Mouse (Mus musculus) forebrain, embryonic 16.5 days (tissue): ENCODE measurements around the gene Cd164. TPM values are rescaled to one million over a fixed set of nuclear protein-coding genes. Genes with fewer than 3 reads are reported as not detected.
A peak's percentile ranks its signal among the peaks of the same experiment; 100 is the strongest.
"Not testable (repeated sequence)": the region's sequence is repeated elsewhere in the genome, so short reads cannot be mapped to it uniquely, and the experiment has no call there.

Experiments used
- ATAC-seq: fragments of 200-750 bp; cut with Nextera tagmentation; 2 replicates; pipeline ENCODE4 v1.8.0; 2017; ENCODE audit warnings: mild to moderate bottlenecking, moderate library complexity
- H3K27ac ChIP-seq: fragments of 300-500 bp; sonication (generic); 2 replicates; pipeline ENCODE4 v1.5.1; 2014; ENCODE audit warnings: low read length, control low read depth
- H3K27me3 ChIP-seq: fragments of 300-500 bp; sonication (generic); replicated peaks from 2 replicates; pipeline ENCODE4 v1.6.1; 2014; ENCODE audit warnings: low read length; ENCODE audit not compliant: control insufficient read depth, insufficient read depth
- H3K36me3 ChIP-seq: fragments of 300-500 bp; sonication (generic); 2 replicates; pipeline ENCODE4 v1.6.1; 2014; ENCODE audit not compliant: control insufficient read depth, insufficient read depth
- H3K4me1 ChIP-seq: fragments of 300-500 bp; sonication (generic); replicated peaks from 2 replicates; pipeline ENCODE4 v1.6.1; 2014; ENCODE audit warnings: low read length; ENCODE audit not compliant: control insufficient read depth, insufficient read depth
- H3K4me2 ChIP-seq: fragments of 300-500 bp; sonication (generic); 2 replicates; pipeline ENCODE4 v1.6.1; 2014; ENCODE audit warnings: mild to moderate bottlenecking, low read length, control low read depth
- H3K4me3 ChIP-seq: fragments of 300-500 bp; sonication (generic); replicated peaks from 2 replicates; pipeline ENCODE4 v1.5.1; 2014; ENCODE audit warnings: mild to moderate bottlenecking, low read length, control low read depth
- H3K9ac ChIP-seq: fragments of 300-500 bp; sonication (generic); replicated peaks from 2 replicates; pipeline ENCODE4 v1.6.1; 2014; ENCODE audit warnings: low read depth, low read length, control low read depth
- H3K9me3 ChIP-seq: fragments of 300-500 bp; sonication (generic); 2 replicates; pipeline ENCODE4 v1.6.1; 2016; ENCODE audit warnings: low read length; ENCODE audit not compliant: control insufficient read depth
- WGBS: fragments of 180-500 bp; shearing (Covaris S2); extraction: QIAGEN DNeasy Blood & Tissue Kit; methylation state at CpG from one replicate; pipeline ENCODE4 v1.1.7; 2014; 5-methylcytosine and 5-hydroxymethylcytosine counted together
- polyA plus RNA-seq: library from polyadenylated mRNA; unstranded; fragments of >200 nt; fragmentation: Nextera tagmentation; extraction: Ambion mirVana; gene quantifications from 2 replicates; pipeline ENCODE4 v1.2.1, GENCODE M21; 2015

Cd164 gene
- polyA plus RNA-seq, 1 experiment from 2014 or later = 61.8 TPM

DNA sequence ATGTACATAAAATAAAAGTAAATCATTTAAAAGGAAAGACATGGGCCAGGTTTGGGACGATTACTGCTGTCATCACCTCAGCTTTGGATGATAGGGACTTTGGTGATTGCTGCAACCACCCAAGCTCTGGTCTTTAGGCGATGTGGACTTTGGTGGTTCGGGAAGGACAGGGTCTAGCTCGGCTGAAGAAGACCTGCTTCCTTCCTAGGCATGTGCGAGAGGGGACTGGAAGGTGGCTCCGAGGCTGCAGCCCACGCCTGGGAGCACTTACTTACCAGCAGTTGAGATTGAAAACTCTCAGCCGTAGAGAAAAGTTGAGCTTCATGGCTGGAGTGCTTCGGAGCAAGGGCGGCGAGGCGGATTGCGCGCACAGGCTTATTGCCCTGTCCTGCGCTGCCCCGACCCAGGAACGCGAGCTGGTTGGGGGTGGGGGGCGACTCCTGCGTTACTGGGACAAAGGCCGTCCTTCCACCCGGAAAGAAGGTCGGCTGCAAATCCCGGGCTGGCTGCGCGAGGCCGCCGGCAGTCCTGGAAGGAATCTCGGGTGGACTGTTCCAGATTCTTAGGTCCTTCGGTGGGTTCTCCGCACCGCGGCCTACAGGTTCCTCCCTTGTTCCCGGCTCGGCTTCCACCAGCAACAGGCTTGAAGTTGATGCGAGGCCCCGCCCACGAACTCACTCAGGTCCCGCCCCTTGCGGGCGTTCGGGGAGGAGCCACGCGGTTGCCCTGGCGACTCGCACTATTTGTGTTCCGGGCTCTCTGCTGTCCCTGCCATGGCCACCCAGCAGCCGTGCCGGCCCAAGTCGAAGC, 29.3 kb upstream of the Cd164 start, which contains the start of the genes Smpd2 and Ppil6:
TSS of gene Smpd2 (minus strand) at position 662 of the 810 bp plus-strand sequence.
TSS of gene Ppil6 (plus strand) at position 732 of the 810 bp plus-strand sequence.
- Histone ChIP-seq H3K36me3 (peaks cover 15% of the 10 kb centered on the region), H3K4me3 (peak within 1 kb of the TSS; percentile 80), H3K4me2 (peak within 1 kb of the TSS; percentile 100), H3K9ac (peak within 1 kb of the TSS; percentile 64), H3K27me3 (no peaks in the 10 kb centered on the region), H3K4me1 (peaks cover 18% of the 10 kb centered on the region), H3K27ac (no peak within 1 kb of the TSS; the same call in 1 of the 2 replicates), H3K9me3 (no peaks in the 10 kb centered on the region)
- ATAC-seq = peak; percentile 96
- WGBS = under 1% methylated on average over 50 of the region's 50 CpGs

DNA sequence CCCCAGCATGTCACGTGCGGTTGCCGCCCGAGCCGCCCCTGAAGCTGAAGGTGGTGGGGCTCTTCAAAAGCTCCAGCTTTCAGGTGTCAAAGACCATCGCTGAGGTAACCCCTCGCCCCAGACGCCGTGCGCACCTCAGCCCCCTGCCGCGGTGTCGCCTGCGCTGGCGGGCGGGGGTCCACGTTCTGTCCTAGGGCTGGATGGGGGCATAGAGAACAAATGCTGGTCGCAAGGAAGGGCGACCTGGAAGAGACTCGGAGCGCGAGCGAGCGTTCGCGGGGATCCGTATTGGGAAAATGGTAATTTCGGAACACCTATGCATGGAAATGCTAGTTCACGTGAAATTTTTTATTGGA, 28.7 kb upstream of the Cd164 start:
- no peak overlapping the region; the same call in 1 of the 2 replicates for H3K27ac ChIP-seq
- peak overlapping the region; percentile 64 for H3K9ac ChIP-seq
- H3K36me3 ChIP-seq = peaks cover 12% of the 10 kb centered on the region
- H3K9me3 ChIP-seq = no peaks in the 10 kb centered on the region
- peaks cover 18% of the 10 kb centered on the region for H3K4me1 ChIP-seq
- WGBS = under 1% methylated on average over 29 of the region's 29 CpGs
- peak overlapping the region; percentile 100 for H3K4me2 ChIP-seq
- no peak; the same call in 1 of the 2 replicates for ATAC-seq
- no peaks in the 10 kb centered on the region for H3K27me3 ChIP-seq
- H3K4me3 ChIP-seq = peak overlapping the region; percentile 80

DNA sequence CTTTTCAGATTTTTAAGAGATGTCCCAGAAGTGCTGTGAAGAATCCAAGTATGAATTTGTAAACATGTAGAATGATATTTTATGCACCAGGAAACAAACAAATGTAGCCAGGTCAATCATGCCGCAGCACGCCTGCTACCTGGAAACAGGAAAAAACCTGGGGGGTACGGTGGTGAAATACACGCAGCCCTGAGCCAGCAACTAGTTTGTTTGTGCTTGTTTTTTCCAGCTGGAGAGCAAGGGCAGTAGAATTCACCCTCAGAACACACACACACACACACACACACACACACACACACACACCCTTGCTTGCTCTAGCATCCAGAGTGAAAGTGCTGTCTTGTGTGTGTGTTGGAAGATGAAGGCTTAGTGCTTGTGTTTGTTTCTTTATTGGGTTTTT, 28.1 kb upstream of the Cd164 start:
- Histone ChIP-seq H3K4me1 (peaks cover 18% of the 10 kb centered on the region), H3K27me3 (no peaks in the 10 kb centered on the region), H3K27ac (no peak overlapping the region), H3K4me2 (no peak overlapping the region), H3K4me3 (no peak overlapping the region), H3K9me3 (no peaks in the 10 kb centered on the region), H3K9ac (no peak overlapping the region), H3K36me3 (peaks cover 7% of the 10 kb centered on the region)
- ATAC-seq = no peak
- 53% methylated on average over 4 of the region's 4 CpGs for WGBS

DNA sequence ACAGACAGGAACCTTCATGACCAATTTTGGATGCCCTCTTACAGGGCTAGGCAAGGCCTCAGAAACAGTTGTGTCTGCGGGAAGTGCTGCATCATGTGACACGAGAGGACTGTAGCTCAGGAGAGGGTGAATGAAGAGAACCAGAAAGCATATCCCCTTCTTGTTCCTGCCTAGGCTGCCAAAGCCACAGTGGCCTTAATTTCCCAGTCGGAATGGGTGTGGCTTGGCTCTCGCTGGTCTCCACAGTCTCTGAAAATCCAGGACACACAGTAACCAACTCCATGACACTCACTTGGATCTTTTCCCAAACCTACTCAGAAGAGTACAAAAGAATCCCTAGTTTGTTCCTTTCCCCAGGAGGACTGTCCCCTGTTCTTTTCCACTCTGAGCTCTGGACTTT, 18.3 kb upstream of the Cd164 start:
- no peaks in the 10 kb centered on the region for H3K9me3 ChIP-seq
- H3K27me3 ChIP-seq = no peaks in the 10 kb centered on the region
- H3K4me2 ChIP-seq = no peak overlapping the region
- no peak overlapping the region for H3K4me3 ChIP-seq
- whole genome bisulfite sequencing = 46% methylated on average over 4 of the region's 4 CpGs
- H3K9ac ChIP-seq = no peak overlapping the region
- ATAC-seq = no peak
- no peak overlapping the region for H3K27ac ChIP-seq
- H3K4me1 ChIP-seq = no peaks in the 10 kb centered on the region
- H3K36me3 ChIP-seq = no peaks in the 10 kb centered on the region

DNA sequence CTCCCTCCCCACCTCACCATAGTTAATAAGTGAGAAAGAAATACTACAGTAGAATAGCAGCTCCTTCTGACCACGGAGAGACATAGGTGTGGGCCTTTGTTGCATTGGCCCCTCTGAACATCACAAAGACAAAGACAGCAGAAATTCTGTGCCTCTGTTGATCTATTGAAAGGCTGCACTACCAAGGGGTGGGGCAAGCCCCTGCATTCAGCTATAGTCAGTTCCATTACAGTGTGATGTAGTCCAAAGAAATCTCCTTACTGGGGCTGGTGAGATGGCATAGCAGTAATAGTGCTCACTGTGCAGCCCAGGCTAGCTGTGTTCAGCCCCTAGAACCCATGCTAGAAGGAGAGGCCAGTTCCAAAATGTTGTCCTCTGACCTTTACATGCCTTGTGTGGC, 14.2 kb upstream of the Cd164 start:
- no peaks in the 10 kb centered on the region for H3K27me3 ChIP-seq
- H3K4me2 ChIP-seq = no peak overlapping the region
- peak; percentile 23; the same call in 1 of the 2 replicates for ATAC-seq
- no peak overlapping the region for H3K27ac ChIP-seq
- H3K4me3 ChIP-seq = no peak overlapping the region
- H3K9me3 ChIP-seq = no peaks in the 10 kb centered on the region
- H3K4me1 ChIP-seq = no peaks in the 10 kb centered on the region
- H3K36me3 ChIP-seq = no peaks in the 10 kb centered on the region
- 64% methylated on average over 1 of the region's 1 CpGs for WGBS
- no peak overlapping the region for H3K9ac ChIP-seq

DNA sequence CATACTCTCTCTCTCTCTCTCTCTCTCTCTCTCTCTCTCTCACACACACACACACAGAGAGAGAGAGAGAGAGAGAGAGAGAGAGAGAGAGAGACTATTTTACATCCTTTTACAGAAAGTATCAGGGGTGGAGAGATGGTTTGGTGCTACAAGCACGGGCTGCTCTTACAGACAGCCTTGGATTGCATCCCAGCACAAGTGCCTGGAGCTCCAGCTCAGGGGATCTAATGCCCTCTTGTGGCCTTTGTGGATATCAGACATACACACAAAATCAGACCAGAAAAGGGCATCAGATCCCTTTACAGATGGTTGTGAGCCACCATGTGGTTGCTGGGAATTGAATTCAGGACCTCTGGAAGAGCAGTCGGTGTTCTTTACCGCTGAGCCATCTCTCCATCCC, 13.8 kb upstream of the Cd164 start:
- not testable (repeated sequence) for H3K27ac ChIP-seq, H3K4me1 ChIP-seq, H3K4me3 ChIP-seq, H3K27me3 ChIP-seq, H3K9ac ChIP-seq, H3K36me3 ChIP-seq, H3K4me2 ChIP-seq, H3K9me3 ChIP-seq
- 2% methylated on average over 3 of the region's 3 CpGs for WGBS
- ATAC-seq = peak; percentile 83

DNA sequence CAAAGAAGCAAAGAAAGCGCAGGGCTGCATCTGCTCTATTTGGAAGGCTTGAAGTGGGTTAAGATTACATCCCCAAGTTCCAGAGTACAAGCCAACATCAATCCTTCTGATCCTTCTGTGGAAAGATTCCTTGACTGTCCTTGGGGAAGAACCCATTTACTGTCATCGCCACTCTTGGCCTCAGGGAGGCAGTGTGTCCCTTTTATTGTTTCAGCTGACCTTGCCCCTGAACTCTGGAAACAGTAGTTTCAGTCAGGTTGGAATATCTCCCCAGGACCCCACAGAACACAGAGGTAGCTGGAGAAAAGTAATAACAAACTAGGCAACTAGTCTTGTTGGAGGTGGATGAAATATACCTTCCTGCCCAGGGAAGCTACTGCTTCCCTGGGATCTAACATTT, 10.1 kb upstream of the Cd164 start:
- no peaks in the 10 kb centered on the region for H3K4me1 ChIP-seq
- ATAC-seq = no peak
- H3K4me2 ChIP-seq = no peak overlapping the region
- no peaks in the 10 kb centered on the region for H3K36me3 ChIP-seq
- no peak overlapping the region for H3K9ac ChIP-seq
- no peak overlapping the region for H3K4me3 ChIP-seq
- no peaks in the 10 kb centered on the region for H3K9me3 ChIP-seq
- WGBS = 38% methylated on average over 2 of the region's 2 CpGs
- no peak overlapping the region for H3K27ac ChIP-seq
- H3K27me3 ChIP-seq = no peaks in the 10 kb centered on the region

DNA sequence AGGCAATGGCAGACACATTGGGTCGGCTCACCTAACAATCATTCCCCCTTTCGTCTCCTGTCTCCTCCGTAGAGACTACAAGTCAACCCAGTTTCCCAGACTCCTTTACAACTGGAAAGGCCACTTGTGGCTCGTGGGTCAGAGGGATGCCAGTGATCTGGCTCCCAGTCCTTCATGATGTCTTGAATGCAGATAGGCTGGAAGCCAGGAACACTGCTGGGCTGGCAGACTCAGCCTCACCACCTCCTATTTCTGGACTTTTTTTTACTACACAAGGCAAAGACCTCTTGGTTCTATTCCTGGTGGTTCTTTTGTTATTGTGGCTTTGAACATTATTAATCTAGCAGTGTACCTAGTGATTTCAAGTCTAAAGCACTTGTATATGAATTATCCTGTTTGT, 4.9 kb upstream of the Cd164 start:
- H3K9me3 ChIP-seq = no peaks in the 10 kb centered on the region
- H3K9ac ChIP-seq = no peak overlapping the region
- H3K4me3 ChIP-seq = no peak overlapping the region
- H3K4me1 ChIP-seq = no peaks in the 10 kb centered on the region
- H3K27ac ChIP-seq = no peak overlapping the region
- H3K36me3 ChIP-seq = no peaks in the 10 kb centered on the region
- no peak overlapping the region for H3K4me2 ChIP-seq
- WGBS = 74% methylated on average over 4 of the region's 4 CpGs
- no peaks in the 10 kb centered on the region for H3K27me3 ChIP-seq
- no peak for ATAC-seq

DNA sequence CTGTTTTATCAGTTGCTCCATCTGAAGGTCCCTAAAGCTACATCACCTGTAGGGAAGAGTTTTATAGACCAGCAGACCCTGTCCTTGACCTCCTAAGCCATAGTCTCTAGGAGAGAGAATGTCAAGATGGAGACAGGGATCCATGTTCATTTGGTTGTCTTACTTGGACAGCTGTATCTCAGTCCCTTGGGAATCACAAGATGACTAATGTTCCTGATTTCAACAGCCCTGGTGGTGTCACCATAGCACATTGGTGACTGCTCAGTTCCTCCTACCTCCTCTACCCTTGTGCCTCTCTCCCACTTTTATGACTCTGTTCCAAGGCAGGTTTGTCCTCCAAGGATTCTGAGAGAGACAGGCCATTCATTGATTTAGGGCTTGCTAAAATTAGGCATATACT, 4.3 kb upstream of the Cd164 start:
- Histone ChIP-seq H3K9ac (no peak overlapping the region), H3K4me1 (no peaks in the 10 kb centered on the region), H3K27ac (no peak overlapping the region), H3K9me3 (no peaks in the 10 kb centered on the region), H3K36me3 (no peaks in the 10 kb centered on the region), H3K4me2 (no peak overlapping the region), H3K27me3 (no peaks in the 10 kb centered on the region), H3K4me3 (no peak overlapping the region)
- ATAC-seq = no peak
